Mouse (Mus musculus): ENCODE data around the gene Lcmt2. TPM values are rescaled to one million over a fixed set of nuclear protein-coding genes. Genes with fewer than 3 reads are reported as not detected.

Lcmt2 gene
- polyA plus RNA-seq (2015; fragmentation: Illumina TruSeq; extraction: RNeasy Lipid Tissue Mini Kit (QIAGEN cat#74804); ENCODE audit: insufficient read depth, low replicate concordance): 9.2 TPM

GRCm38 (mm10) chr2:121140018-121140882 lies at the start of gene Lcmt2, which contains the start of gene Adal:
Lcmt2 (minus strand) TSS chr2:121140653.
Adal (plus strand) TSS chr2:121140428.

DNA sequence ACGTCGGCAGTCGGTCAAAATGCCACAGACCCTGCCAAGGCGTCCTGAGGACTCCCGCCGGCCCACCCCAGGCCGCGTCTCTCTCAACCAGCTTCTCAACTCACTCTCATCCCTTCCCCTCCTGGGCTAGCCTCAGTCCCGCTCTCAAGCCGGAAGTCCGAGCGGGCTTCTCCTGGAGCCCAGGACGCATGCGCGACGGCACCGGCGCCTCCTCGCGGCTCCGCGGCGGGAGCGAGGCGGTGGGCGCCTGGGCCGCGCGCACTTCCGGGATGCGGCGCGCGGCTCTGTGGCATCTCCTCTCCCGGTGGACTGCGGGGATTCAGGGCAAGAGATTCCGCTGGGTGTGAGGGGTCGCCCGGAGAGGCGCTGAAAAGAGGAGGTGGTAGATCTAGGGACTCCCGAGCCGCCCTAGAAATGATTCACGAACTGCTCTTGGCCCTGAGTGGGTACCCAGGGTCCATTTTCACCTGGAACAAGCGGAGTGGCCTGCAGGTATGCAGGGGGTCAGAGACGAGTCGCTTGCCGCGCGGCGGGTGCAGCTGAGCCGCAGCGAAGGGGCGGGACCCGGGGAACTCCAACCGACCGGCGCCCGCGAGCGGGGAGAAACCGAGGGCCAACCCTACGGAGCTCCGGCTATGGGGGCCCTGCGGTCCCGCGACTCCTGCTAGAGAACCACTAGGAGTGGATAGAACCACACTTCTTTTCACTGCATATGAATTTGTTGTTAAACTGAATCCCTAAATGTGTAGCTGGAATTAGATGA lies 30.7 kb upstream of the Lcmt2 start, which contains the start of gene Zscan29:
Zscan29 (minus strand) TSS at position 146 of the 763 bp plus-strand sequence.

DNA sequence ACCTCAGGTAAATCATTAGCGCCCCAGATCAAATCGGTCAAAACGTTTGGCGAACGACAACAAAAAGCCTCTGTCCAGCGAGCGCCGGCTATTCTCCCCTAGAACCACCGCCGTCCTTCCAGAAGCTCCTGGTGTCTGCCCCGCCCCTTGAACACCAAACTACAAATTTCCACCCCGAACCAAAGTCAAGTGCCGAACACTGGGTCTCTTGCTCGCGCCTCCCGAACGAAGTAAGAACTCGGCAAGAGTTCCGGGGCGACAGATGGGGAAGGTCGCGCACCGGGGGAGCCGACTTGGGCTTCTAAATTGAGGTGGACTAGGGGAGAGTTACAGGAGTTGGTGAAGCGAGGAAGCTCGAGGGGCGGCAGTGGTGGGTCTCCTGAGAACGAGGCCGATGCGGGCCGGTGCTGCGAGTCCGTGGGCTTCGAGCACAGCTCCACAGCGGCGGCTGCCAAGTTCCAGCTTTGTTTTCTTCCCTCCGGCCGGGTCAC lies 30.1 kb upstream of the Lcmt2 start, which contains the start of gene Tubgcp4:
Tubgcp4 (plus strand) TSS at position 174 of the 491 bp plus-strand sequence.

DNA sequence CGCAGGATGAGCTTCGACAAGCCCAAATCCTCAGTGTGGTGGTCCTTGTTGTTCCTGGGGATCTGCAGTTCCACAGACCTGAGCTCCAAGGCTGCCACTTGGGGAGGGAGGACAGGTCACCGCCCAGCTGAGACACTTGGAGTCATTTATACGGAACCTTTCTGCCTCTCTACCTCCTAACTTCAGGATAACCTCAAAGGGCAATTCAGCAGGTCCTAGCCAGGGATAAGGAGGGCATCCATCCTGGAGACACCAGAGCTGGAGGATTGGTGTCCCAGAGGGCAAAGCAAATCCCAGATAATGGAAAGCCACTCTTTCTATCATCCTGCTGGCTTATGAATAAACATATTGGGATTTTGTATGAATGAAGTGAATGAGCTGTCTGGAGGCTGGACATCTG lies 30.8 kb downstream of the Lcmt2 start, which contains the start of gene Tgm7:
Tgm7 (minus strand) TSS at position 101 of the 400 bp plus-strand sequence.

GRCm38 (mm10) chr2:121085480-121086185 lies 54.8 kb downstream of the Lcmt2 start, which contains the start of gene Tgm5:
Tgm5 (minus strand) TSS chr2:121085841.

Other genes with a start within 250 kb of the Lcmt2 start
- 39.1 TPM for gene Ubr1, start 169.9 kb downstream of the Lcmt2 start, polyA plus RNA-seq (2015; fragmentation: Illumina TruSeq; extraction: RNeasy Lipid Tissue Mini Kit (QIAGEN cat#74804); ENCODE audit: insufficient read depth, low replicate concordance)
- 27.3 TPM for gene Tmem62, start 163.6 kb downstream of the Lcmt2 start, polyA plus RNA-seq (2015; fragmentation: Illumina TruSeq; extraction: RNeasy Lipid Tissue Mini Kit (QIAGEN cat#74804); ENCODE audit: insufficient read depth, low replicate concordance)
- gene Ccndbp1, start 132.2 kb downstream of the Lcmt2 start, polyA plus RNA-seq (2015; fragmentation: Illumina TruSeq; extraction: RNeasy Lipid Tissue Mini Kit (QIAGEN cat#74804); ENCODE audit: insufficient read depth, low replicate concordance): 139 TPM
- gene Epb42, start 103.6 kb downstream of the Lcmt2 start, polyA plus RNA-seq (2015; fragmentation: Illumina TruSeq; extraction: RNeasy Lipid Tissue Mini Kit (QIAGEN cat#74804); ENCODE audit: insufficient read depth, low replicate concordance): 32.6 TPM
- not detected for gene Tgm5, start 54.8 kb downstream of the Lcmt2 start, polyA plus RNA-seq (2015; fragmentation: Illumina TruSeq; extraction: RNeasy Lipid Tissue Mini Kit (QIAGEN cat#74804); ENCODE audit: insufficient read depth, low replicate concordance)
- gene Tgm7, start 30.9 kb downstream of the Lcmt2 start, polyA plus RNA-seq (2015; fragmentation: Illumina TruSeq; extraction: RNeasy Lipid Tissue Mini Kit (QIAGEN cat#74804); ENCODE audit: insufficient read depth, low replicate concordance): 0.11 TPM
- 29.3 TPM for gene Adal, start 225 bp downstream of the Lcmt2 start, polyA plus RNA-seq (2015; fragmentation: Illumina TruSeq; extraction: RNeasy Lipid Tissue Mini Kit (QIAGEN cat#74804); ENCODE audit: insufficient read depth, low replicate concordance)
- 83.3 TPM for gene Tubgcp4, start 30.0 kb upstream of the Lcmt2 start, polyA plus RNA-seq (2015; fragmentation: Illumina TruSeq; extraction: RNeasy Lipid Tissue Mini Kit (QIAGEN cat#74804); ENCODE audit: insufficient read depth, low replicate concordance)
- 20.4 TPM for gene Zscan29, start 30.5 kb upstream of the Lcmt2 start, polyA plus RNA-seq (2015; fragmentation: Illumina TruSeq; extraction: RNeasy Lipid Tissue Mini Kit (QIAGEN cat#74804); ENCODE audit: insufficient read depth, low replicate concordance)
- 42.3 TPM for gene Trp53bp1, start 130.8 kb upstream of the Lcmt2 start, polyA plus RNA-seq (2015; fragmentation: Illumina TruSeq; extraction: RNeasy Lipid Tissue Mini Kit (QIAGEN cat#74804); ENCODE audit: insufficient read depth, low replicate concordance)
- gene Map1a, start 148.9 kb upstream of the Lcmt2 start, polyA plus RNA-seq (2015; fragmentation: Illumina TruSeq; extraction: RNeasy Lipid Tissue Mini Kit (QIAGEN cat#74804); ENCODE audit: insufficient read depth, low replicate concordance): 1.1 TPM
- 15.7 TPM for gene Ppip5k1, start 214.7 kb upstream of the Lcmt2 start, polyA plus RNA-seq (2015; fragmentation: Illumina TruSeq; extraction: RNeasy Lipid Tissue Mini Kit (QIAGEN cat#74804); ENCODE audit: insufficient read depth, low replicate concordance)
- not detected for gene Ckmt1, start 217.1 kb upstream of the Lcmt2 start, polyA plus RNA-seq (2015; fragmentation: Illumina TruSeq; extraction: RNeasy Lipid Tissue Mini Kit (QIAGEN cat#74804); ENCODE audit: insufficient read depth, low replicate concordance)
- gene Strc, start 246.5 kb upstream of the Lcmt2 start, polyA plus RNA-seq (2015; fragmentation: Illumina TruSeq; extraction: RNeasy Lipid Tissue Mini Kit (QIAGEN cat#74804); ENCODE audit: insufficient read depth, low replicate concordance): 0.30 TPM

Data from spleen, adult 10 weeks (tissue).